Mouse (Mus musculus): ENCODE results near the gene Mybpc3.

Mybpc3 gene

DNA sequence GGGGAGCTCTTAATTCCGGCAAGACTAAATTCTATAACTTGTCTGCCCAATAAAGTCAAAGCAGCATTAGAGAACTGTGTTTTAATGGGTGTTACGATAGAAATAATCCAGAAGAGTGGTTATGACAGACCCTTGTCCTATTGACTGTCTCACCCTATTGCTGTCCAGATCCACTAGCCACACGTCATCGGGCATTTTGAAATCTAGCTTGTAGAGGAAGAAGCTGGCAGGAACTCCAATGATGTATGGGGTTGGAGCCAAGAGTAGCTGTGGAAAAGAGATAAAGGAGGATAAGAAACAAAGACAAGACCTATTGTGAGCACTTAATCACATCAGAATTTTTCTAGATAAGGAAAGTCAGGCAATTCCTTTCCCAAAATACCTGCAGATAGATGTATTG is 57.5 kb downstream of the Mybpc3 start:
- no peak for DNase-seq

DNA sequence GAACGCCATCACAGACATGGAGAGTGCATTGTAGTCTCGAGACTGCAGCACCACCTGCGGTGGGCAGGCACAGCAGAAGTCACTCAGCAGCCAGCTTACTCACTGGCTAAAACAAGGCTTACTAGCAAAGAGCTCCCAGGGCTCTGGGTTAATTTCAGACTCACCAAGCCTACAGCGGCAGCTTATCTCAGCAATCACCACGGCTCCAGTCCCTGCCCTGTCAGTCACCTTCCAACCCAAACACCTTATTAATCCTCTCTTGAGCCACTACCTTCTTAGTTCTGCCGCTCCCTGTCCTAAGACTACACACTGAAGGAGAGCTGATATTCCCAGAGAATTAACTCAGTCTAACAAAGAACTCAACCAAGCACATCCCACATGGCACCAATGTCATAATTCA is 58.3 kb downstream of the Mybpc3 start:
- no peak for DNase-seq

DNA sequence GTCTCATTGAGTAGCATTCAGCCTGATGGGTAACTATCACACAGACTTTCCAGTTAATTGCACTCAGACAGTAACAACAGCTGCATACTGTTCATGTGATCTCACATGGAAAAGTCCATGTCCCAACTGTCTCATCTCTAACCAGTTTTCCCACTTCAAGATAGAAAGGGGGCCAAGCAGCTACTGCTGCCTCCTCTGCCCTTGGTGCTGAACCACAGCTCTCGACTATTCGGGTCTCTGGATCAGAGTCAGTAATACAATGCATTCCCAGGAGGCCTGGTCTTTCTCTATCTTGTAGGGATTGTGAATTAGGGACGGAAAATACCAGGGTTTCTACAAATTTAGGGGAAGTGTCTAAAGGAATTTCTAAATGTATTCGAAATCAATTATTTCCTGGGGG is 61.9 kb downstream of the Mybpc3 start:
- DNase-seq: no peak

DNA sequence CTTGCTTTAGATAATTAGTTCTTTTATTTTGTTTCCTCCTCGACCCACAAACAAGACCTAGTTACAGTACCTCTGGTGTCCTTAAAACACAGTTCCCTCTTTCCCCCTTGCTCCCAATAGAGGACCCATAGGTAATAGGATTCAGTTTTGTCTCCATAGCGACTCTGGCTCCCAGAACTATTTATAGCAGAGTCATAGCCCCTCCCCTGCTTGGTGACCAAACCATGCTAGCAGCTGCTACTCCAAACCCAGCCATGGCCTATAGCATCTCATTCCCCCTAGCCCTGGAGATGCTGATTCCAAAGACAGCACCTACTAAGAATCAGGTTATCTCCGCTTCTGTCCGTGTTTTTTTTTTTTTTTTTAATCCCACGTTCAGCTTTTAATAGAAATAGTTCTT is 62.8 kb downstream of the Mybpc3 start:
- DNase-seq: no peak

DNA sequence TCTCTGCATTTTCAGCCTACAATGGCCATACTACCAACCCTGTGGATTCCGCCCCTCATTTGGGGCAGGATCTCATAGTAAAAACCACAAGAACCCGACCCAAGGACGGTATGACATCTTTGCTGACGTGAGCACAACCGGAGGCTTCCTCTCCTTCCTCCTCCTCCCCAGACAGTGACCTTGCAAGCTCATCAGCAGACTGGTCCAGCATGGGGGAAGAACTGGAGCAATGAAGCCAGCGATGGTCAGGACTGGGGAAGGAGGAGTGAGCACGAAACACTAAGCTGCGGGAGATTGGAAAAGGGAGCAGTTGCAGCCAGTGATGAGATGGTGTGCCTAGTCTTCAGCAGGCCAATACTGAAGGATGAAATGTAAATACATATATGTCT is 64.1 kb downstream of the Mybpc3 start:
- DNase-seq: no peak

DNA sequence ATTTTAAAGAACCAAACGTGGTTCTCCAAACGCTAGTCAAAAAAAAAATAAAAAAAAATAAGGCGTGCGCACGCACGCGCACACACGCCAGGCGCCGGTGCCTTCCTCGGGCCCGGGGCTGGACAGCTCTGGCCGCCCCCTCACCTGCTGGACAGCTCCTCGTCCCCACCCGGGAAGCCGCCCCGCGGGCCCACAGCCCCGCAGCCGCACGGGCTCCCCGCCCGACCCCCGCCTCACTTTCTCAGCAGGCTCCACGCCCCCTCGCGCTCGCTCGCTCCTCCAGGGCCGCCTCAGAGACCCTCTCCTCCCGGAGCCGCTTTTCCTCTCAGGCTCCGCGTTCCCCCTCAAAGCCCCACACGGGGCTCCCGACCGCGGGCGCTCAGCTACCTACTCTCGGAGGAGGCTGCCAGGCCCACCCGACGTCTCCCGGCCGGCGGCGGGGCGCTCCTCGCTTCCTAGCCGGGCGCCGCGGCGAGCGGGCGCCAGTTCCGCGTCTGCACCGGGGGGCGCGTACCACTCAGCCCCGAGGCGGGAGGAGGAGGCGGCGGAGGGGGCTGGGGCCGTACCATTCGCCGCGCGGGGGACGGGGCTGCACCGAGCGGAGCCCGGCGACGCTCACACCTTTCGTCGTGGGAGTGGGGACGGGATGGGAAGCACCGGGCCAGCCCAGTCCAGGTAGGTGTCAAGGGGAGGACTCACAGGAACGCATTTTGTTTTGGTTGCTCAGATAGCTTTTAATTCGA is 64.6 kb downstream of the Mybpc3 start:
- DNase-seq: peak; percentile 78

GRCm38 (mm10) chr2:91183148-91183513 is 65.2 kb downstream of the Mybpc3 start:
- DNase-seq: peak; percentile 97

- DNase-seq: peak; percentile 73
These were observed 65.9 kb downstream of the Mybpc3 start, which contains the start of gene Madd for GRCm38 (mm10) chr2:91183711-91184405. Gene Madd, minus strand, starts transcription at chr2:91183837.

Data from lung, postnatal 10 days (tissue).